22 mouse cellular contexts compared by ENCODE assay signal in the genomic region with DNA sequence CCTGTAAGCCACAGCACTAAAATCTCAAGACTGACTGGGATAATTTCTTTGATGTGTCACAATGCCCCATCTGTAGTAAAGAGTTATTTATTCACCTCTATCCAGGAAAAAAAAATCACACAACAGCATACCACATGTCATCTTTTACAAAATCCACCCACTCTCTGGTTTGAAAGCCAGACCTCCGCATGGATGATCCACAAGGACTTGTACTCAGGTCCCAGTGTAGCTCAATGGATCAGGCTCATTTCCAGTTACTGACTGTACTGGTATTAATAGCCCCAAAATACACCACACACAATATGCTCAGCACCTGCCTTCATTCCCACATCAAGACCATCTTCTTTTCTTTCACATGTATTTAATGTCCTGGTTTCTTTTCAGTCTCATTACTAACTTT.
DNase-seq lines count a peak whose midpoint lies in the region; ATAC-seq and TF ChIP-seq lines count a peak whose summit lies in the region.
"Had no signal": no experiment of that assay in that cellular context is flagged by ENCODE, and none has a peak within 500 bp of the region (broad histone marks: within the 10 kb centered on the region; RNA-seq: fewer than 3 reads in every experiment).

No protein-coding gene starts in this region.

- no peak overlapping the region for H3K27ac ChIP-seq in layer of hippocampus, adult 2 months
- H3K27ac ChIP-seq in heart, embryonic 12.5 days (ENCODE audit: poor library complexity, severe bottlenecking): no peak overlapping the region
- H3K27ac ChIP-seq: embryonic facial prominence, embryonic 13.5 days; forebrain, embryonic 12.5 days; gastrocnemius, adult 2 months; hindbrain, embryonic 12.5 days had no signal

- H3K9ac ChIP-seq in heart, embryonic 12.5 days: no peak overlapping the region
- H3K9ac ChIP-seq: embryonic facial prominence, embryonic 13.5 days; forebrain, embryonic 12.5 days; hindbrain, embryonic 12.5 days had no signal

- WGBS in heart, embryonic 12.5 days: 68% methylated on average over 1 of the region's 1 CpGs

- no peaks in the 10 kb centered on the region for H3K27me3 ChIP-seq in heart, embryonic 12.5 days (replicated peaks)
- H3K27me3 ChIP-seq: CH12.LX; embryonic facial prominence, embryonic 13.5 days; forebrain, embryonic 12.5 days; hindbrain, embryonic 12.5 days; Patski had no signal

- no peak overlapping the region for H3K4me2 ChIP-seq in heart, embryonic 12.5 days
- H3K4me2 ChIP-seq: embryonic facial prominence, embryonic 13.5 days; forebrain, embryonic 12.5 days; hindbrain, embryonic 12.5 days had no signal

- no peaks in the 10 kb centered on the region for H3K9me3 ChIP-seq in heart, embryonic 12.5 days (replicated peaks)
- H3K9me3 ChIP-seq: embryonic facial prominence, embryonic 13.5 days; forebrain, embryonic 12.5 days; hindbrain, embryonic 12.5 days had no signal

- H3K4me1 ChIP-seq in heart, embryonic 12.5 days (replicated peaks): no peaks in the 10 kb centered on the region
- H3K4me1 ChIP-seq: embryonic facial prominence, embryonic 13.5 days; forebrain, embryonic 12.5 days; hindbrain, embryonic 12.5 days had no signal

- no peaks in the 10 kb centered on the region for H3K36me3 ChIP-seq in heart, embryonic 12.5 days
- H3K36me3 ChIP-seq: embryonic facial prominence, embryonic 13.5 days; forebrain, embryonic 12.5 days; hindbrain, embryonic 12.5 days had no signal

- H3K4me3 ChIP-seq in layer of hippocampus, adult 2 months: no peak overlapping the region
- H3K4me3 ChIP-seq in heart, embryonic 12.5 days: no peak overlapping the region
- H3K4me3 ChIP-seq: embryonic facial prominence, embryonic 13.5 days; forebrain, embryonic 12.5 days; gastrocnemius, adult 2 months; hindbrain, embryonic 12.5 days had no signal

- TF ChIP-seq CTCF in layer of hippocampus, adult 2 months (conservative IDR thresholded peaks at IDR 0.05): no peak

- no peak for ATAC-seq in heart, embryonic 12.5 days (ENCODE audit: insufficient number of reproducible peaks, low FRiP score)
- ATAC-seq: activated CD4-positive, CD25-positive, alpha-beta regulatory T cell, adult 4 months; forebrain, embryonic 16.5 days; Patski had no signal

- peak; percentile 4 for DNase-seq in right cerebral cortex, adult 18-20 months
- no peak for DNase-seq in right cerebral cortex, postnatal 4 days
- peak; percentile 31 to 49 for DNase-seq in layer of hippocampus, adult 2 months (ENCODE audit: low spot score in 2 of 2)
- DNase-seq in layer of hippocampus, postnatal 10 days (ENCODE audit: low spot score in 2 of 2): peak; percentile 6 to 13
- no peak for DNase-seq in lung, postnatal 4 days
- DNase-seq in testis, postnatal 10 days (ENCODE audit: low spot score): no peak
- DNase-seq: adrenal gland, postnatal 14 days; cerebellum, adult 18-20 months; cerebellum, adult 9-11 months; cerebellum, postnatal 36 days; gastrocnemius, adult 2 months; gastrocnemius, postnatal 25 days; heart, postnatal 10 days; heart, postnatal 4 days had no signal

Comparison
In these comparisons a context has a peak if more than half of its experiments do, and no peak if none do; other contexts are left out.
1. DNase-seq: peak in right cerebral cortex, adult 18-20 months (single experiment), layer of hippocampus, adult 2 months (2 of 2) and layer of hippocampus, postnatal 10 days (2 of 2); none in right cerebral cortex, postnatal 4 days (single experiment), lung, postnatal 4 days (0 of 2) and testis, postnatal 10 days (single experiment).